Mouse (Mus musculus) hindbrain, embryonic 13.5 days (tissue): ENCODE data around the gene Sirt1. TPM values are rescaled to one million over a fixed set of nuclear protein-coding genes. Genes with fewer than 3 reads are reported as not detected.

Source experiments
- ATAC-seq: fragments of 200-750 bp; cut with Nextera tagmentation; 2 replicates; pipeline ENCODE4 v1.8.0; 2017; ENCODE audit warnings: moderate TSS enrichment; ENCODE audit not compliant: low FRiP score
- H3K27ac ChIP-seq: fragments of 300-500 bp; sonication (generic); 2 replicates; pipeline ENCODE4 v1.5.1; 2015; ENCODE audit warnings: inconsistent platforms, mild to moderate bottlenecking, moderate library complexity
- H3K27me3 ChIP-seq: fragments of 300-500 bp; sonication (generic); 2 replicates; pipeline ENCODE4 v1.6.1; 2015; ENCODE audit warnings: mild to moderate bottlenecking, inconsistent platforms
- H3K36me3 ChIP-seq: fragments of 300-500 bp; sonication (generic); 2 replicates; pipeline ENCODE4 v1.6.1; 2015; ENCODE audit warnings: mild to moderate bottlenecking, inconsistent platforms
- H3K4me1 ChIP-seq: fragments of 300-500 bp; sonication (generic); replicated peaks from 2 replicates; pipeline ENCODE4 v1.6.1; 2015; ENCODE audit warnings: inconsistent platforms
- H3K4me2 ChIP-seq: fragments of 300-500 bp; sonication (generic); 2 replicates; pipeline ENCODE4 v1.6.1; 2015; ENCODE audit warnings: inconsistent platforms, mild to moderate bottlenecking, moderate library complexity
- H3K4me3 ChIP-seq: fragments of 300-500 bp; sonication (generic); 2 replicates; pipeline ENCODE4 v1.5.1; 2015; ENCODE audit warnings: mild to moderate bottlenecking, inconsistent platforms
- H3K9ac ChIP-seq: fragments of 300-500 bp; sonication (generic); 2 replicates; pipeline ENCODE4 v1.6.1; 2015; ENCODE audit warnings: mild to moderate bottlenecking, inconsistent platforms
- H3K9me3 ChIP-seq: fragments of 300-500 bp; sonication (generic); 2 replicates; pipeline ENCODE4 v1.6.1; 2016; ENCODE audit warnings: inconsistent platforms
- WGBS: fragments of 180-500 bp; shearing (Covaris S2); methylation state at CpG from one replicate; pipeline ENCODE4 v1.1.7; 2015; 5-methylcytosine and 5-hydroxymethylcytosine counted together
- polyA plus RNA-seq: library from polyadenylated mRNA; unstranded; fragments of >200 nt; fragmentation: Nextera tagmentation; extraction: Ambion mirVana; gene quantifications from 2 replicates; pipeline ENCODE4 v1.2.1, GENCODE M21; 2015

Gene Sirt1
- polyA plus RNA-seq: 4.8 and 5.8 TPM in 2 replicates

DNA sequence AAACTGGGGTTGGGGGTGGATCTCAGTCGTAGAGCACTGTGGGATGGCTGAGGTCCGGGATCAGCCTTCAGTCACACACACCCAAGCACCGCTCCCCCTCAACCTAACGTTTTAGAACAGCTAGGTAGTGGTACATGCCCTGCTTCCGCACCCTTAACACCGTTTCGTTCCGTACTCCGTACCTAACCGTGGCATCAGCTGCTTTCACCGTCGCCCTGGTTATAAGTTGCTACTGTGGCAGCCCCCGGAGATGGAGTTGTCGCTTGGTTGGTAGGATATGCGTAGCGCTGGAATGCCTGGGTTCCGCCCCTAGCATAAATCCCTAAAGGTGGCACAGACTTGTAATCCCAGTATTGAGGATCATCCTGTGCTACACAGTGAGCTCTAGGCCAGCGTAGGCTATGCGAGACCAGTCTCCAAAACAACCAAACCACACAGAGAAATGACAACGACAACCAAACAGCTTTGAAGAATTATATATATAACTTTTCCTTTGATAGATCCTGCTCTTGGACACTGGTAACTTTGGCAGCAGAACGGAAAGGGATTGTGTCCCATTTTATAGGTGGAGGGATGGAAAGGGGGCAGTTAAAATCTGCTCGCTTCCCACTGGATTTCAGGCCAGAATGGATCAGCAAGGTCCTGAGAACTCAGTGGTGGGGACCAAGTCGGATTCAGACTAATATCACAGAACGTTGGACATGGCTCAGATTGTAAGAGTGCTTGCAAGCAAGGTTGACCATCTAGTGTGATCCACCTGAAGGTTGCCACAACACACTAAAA is at the start of gene Sirt1:
Gene Sirt1, minus strand, starts transcription at position 207 of the 783 bp plus-strand sequence.
- peak within 1 kb of the TSS; percentile 49 for H3K27ac ChIP-seq
- WGBS: 7% methylated on average over 24 of the region's 24 CpGs
- H3K4me1 ChIP-seq: peaks cover 9% of the 10 kb centered on the region

DNA sequence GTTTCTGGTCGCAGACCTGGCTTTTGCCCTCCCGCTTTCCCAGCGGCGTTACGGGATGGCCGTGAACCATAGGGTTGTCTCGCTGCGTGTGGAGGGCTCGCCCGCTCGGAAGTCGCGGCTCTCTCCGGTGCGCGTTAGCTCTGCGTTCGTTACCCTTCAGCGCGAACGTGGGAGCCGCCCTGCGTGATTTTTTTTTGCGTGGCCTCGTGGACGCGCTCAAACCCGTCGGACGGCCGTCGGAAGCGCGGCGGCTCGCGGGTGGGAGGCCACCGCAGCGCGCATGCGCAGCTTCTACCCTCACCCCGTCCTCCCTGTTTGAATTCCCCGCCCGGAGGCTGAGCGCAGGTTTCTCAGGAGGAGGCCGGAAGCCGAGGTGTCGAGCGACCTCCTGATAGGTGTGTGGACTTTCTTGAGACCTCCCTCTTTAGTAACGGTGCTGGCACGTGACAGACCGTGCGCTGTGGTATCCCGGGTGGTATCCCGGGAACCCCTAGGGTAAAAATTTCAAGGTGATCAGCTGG is 48.3 kb upstream of the Sirt1 start, which contains the start of gene Ctnna3:
Gene Ctnna3, plus strand, starts transcription at position 314 of the 521 bp plus-strand sequence.
- H3K9ac ChIP-seq: peak within 1 kb of the TSS; percentile 70
- H3K4me1 ChIP-seq: peaks cover 7% of the 10 kb centered on the region; the same call in 1 of the 2 replicates
- H3K4me2 ChIP-seq: peak within 1 kb of the TSS; percentile 71
- H3K9me3 ChIP-seq: no peaks in the 10 kb centered on the region
- H3K36me3 ChIP-seq: no peaks in the 10 kb centered on the region
- H3K27me3 ChIP-seq: no peaks in the 10 kb centered on the region
- peak within 1 kb of the TSS; percentile 77 for H3K27ac ChIP-seq
- ATAC-seq: peak; percentile 98
- H3K4me3 ChIP-seq: peak within 1 kb of the TSS; percentile 76
- under 1% methylated on average over 55 of the region's 55 CpGs for WGBS

More for the DNA sequence above, at the start of gene Sirt1:
- Histone ChIP-seq H3K27me3 (peaks cover 18% of the 10 kb centered on the region), H3K4me2 (peak within 1 kb of the TSS; percentile 89), H3K36me3 (no peaks in the 10 kb centered on the region), H3K9me3 (no peaks in the 10 kb centered on the region), H3K4me3 (peak within 1 kb of the TSS; percentile 52), H3K9ac (peak within 1 kb of the TSS; percentile 72)
- ATAC-seq: no peak

DNA sequence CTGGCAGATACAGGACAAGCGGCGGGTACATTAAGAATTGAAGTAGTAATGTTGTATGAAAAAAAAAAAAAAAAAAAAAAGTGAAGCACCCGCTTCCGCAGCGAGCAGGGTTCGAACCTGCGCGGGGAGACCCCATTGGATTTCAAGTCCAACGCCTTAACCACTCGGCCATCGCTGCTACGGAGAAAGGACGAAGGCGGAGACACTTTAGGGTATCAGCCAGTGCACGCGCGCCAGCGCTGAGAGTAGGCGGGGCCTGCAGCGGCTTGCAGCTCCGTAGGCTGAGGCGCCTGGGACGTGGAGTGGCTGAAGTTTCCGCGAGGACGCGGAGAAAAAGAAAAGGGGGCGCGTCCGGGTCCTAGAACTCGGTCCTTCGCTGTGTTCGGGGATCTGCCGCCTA is 47.9 kb upstream of the Sirt1 start:
- under 1% methylated on average over 34 of the region's 34 CpGs for WGBS
- H3K27ac ChIP-seq: peak overlapping the region; percentile 77

DNA sequence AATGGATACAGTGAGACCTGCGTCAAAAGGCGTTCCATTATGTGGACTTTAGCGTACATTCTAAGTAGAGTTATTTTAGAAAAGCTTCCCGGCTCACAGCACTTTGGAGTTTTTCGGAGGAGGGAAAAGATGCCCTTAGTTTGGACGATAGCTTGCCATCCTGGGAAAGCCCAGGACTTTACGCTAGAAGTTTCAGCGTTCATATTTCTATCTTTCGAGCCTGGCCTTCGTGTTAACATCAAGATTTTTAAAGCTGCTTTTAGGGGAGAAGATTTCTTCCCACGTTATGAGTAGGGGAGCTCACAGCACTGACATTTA is 47.5 kb upstream of the Sirt1 start:
- ATAC-seq: no peak
- Histone ChIP-seq H3K9me3 (no peaks in the 10 kb centered on the region), H3K36me3 (no peaks in the 10 kb centered on the region), H3K4me2 (peak overlapping the region; percentile 71), H3K4me1 (peaks cover 7% of the 10 kb centered on the region; the same call in 1 of the 2 replicates), H3K9ac (peak overlapping the region; percentile 59), H3K27me3 (no peaks in the 10 kb centered on the region), H3K27ac (peak overlapping the region; percentile 19; the same call in 1 of the 2 replicates), H3K4me3 (peak overlapping the region; percentile 76)
- WGBS: 3% methylated on average over 11 of the region's 11 CpGs

More for the DNA sequence above, 47.9 kb upstream of the Sirt1 start:
- Histone ChIP-seq H3K4me1 (peaks cover 7% of the 10 kb centered on the region; the same call in 1 of the 2 replicates), H3K9ac (peak overlapping the region; percentile 70), H3K27me3 (no peaks in the 10 kb centered on the region), H3K9me3 (no peaks in the 10 kb centered on the region), H3K36me3 (no peaks in the 10 kb centered on the region), H3K4me2 (peak overlapping the region; percentile 71), H3K4me3 (peak overlapping the region; percentile 76)
- peak; percentile 94 for ATAC-seq

DNA sequence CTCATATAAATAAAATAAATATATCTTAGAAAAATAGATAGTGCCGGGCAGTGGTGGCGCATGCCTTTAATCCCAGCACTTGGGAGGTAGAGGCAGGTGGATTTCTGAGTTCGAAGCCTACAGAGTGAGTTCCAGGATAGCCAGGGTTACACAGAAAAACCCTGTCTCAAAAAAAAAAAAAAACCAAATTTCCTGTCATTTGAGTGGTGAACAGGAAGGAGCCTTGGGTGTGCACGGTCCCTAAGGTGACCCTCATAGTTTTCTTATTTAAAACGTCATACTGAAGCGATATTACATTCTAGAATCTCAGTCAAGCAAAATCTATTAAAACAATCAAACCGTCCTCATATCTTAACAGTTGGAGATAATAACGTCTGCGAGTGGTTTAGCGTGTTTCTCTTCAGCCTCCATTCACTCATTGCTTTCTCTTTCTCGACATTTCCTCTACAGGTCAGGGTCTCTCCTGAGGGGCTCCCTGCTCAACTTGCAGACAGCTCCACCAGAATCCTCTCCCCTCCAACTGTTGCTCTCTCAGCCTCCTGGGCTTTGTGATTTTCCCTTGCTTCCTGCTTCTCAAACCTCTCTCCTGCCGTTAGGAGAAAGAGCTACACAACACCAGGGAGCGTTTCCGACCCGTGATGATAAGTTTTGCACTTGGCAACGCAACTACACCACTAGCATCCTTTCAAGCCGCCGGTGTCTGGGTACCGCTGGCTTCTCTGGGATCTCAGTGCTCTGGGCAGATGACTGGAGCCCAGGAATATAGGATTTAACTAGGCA is 46.9 kb upstream of the Sirt1 start:
- peak overlapping the region; percentile 19; the same call in 1 of the 2 replicates for H3K27ac ChIP-seq
- ATAC-seq: no peak
- H3K36me3 ChIP-seq: no peaks in the 10 kb centered on the region
- peak overlapping the region; percentile 59 for H3K9ac ChIP-seq
- 28% methylated on average over 19 of the region's 19 CpGs for WGBS
- peaks cover 7% of the 10 kb centered on the region; the same call in 1 of the 2 replicates for H3K4me1 ChIP-seq
- H3K27me3 ChIP-seq: no peaks in the 10 kb centered on the region
- H3K4me2 ChIP-seq: peak overlapping the region; percentile 71
- no peaks in the 10 kb centered on the region for H3K9me3 ChIP-seq
- peak overlapping the region; percentile 76 for H3K4me3 ChIP-seq

DNA sequence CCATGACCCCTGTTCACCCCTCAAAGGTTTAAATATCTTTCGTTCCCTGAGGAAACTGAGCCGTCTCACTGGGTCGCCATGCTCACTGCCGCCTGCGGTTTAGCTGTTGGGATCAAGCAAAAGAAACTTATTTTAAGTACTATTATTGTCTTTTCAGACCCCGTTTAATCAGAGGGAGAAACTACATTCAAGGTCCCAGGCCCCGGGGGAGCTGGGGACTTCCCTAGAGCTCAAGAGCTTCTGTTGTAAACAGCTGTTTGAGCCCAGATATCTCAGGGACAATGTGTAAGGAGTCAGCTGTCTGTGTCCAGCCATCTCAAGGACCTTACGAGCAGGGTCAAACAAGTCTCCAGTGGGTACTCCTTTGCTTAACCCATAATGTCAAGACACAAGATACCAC is 45.6 kb upstream of the Sirt1 start:
- H3K4me1 ChIP-seq: peaks cover 7% of the 10 kb centered on the region; the same call in 1 of the 2 replicates
- H3K4me3 ChIP-seq: no peak overlapping the region
- H3K27ac ChIP-seq: no peak overlapping the region
- ATAC-seq: no peak
- no peaks in the 10 kb centered on the region for H3K9me3 ChIP-seq
- H3K4me2 ChIP-seq: no peak overlapping the region
- WGBS: 83% methylated on average over 8 of the region's 8 CpGs
- no peaks in the 10 kb centered on the region for H3K27me3 ChIP-seq
- H3K36me3 ChIP-seq: no peaks in the 10 kb centered on the region
- no peak overlapping the region for H3K9ac ChIP-seq

DNA sequence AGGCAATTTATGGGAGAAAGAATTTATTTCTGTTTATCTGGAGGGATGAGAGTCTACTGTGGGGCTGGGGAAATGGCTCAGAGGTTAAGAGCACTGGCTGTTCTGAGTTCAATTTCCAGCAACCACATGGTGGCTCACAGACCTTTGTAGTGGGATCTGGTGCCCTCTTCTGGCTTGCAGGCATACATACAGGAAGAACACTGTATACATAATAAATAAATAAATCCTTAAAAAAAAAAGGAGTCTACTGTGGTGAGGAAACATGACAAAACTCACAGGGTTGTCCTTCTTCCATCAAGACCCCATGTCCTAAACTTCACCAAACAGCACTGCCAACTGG is 42.9 kb upstream of the Sirt1 start:
- Histone ChIP-seq H3K27ac (no peak overlapping the region), H3K9me3 (no peaks in the 10 kb centered on the region), H3K4me2 (no peak overlapping the region), H3K4me1 (peaks cover 7% of the 10 kb centered on the region; the same call in 1 of the 2 replicates), H3K4me3 (no peak overlapping the region), H3K27me3 (no peaks in the 10 kb centered on the region), H3K36me3 (no peaks in the 10 kb centered on the region), H3K9ac (no peak overlapping the region)
- ATAC-seq: no peak

DNA sequence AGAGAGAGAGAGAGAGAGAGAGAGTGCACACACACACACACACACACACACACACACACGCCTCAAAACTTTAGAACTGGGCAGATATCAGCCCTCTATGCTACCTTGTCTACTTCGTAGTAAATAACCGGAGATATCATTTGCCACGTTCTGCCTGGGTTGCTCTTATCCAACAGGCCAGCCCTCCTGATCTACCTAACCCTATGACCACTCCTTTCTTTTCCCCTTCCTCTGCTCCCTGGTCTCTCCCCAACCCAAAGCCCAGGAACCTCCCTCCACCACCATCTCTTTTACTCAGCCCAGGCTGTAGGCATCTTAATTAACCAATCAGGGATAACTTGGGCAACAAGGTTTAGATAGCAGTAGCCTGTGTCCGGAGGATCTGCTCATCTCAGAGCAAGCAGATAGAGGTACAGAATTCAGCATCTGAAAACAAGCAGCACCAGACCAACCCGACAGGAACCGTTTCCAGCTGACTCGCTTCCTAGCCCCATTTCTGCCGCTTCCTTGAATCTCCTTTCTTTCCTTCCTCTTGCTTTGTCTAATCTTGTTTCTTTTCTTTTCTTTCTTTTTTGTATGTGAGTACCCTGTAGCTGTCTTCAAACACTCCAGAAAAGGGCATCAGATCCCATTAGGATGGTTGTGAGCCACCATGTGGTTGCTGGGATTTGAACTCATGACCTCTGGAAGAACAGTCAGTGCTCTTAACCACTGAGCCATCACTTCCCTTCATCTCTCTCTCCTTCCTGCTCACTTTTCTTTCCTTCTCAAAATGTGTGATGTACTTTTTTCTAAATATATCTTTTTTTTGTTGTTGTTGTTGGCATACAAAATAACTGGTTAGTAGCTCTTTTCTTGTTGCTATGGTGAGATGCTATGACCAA is 42.3 kb upstream of the Sirt1 start:
- H3K4me3 ChIP-seq: no peak overlapping the region

DNA sequence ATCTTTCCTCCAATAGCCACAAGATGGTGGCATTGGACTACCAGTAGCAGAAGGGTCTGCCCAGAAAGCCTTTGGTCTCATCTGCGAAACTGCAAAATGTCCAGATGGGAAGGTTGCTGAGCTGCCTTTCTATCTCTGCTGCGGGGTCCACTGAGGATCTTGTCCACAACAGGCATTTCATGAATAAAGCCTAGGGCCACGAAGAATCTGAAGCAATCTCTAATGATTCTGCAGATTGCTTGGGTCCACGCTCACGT is 41.2 kb upstream of the Sirt1 start:
- Histone ChIP-seq H3K4me1 (no peaks in the 10 kb centered on the region), H3K9ac (no peak overlapping the region), H3K27ac (no peak overlapping the region), H3K36me3 (no peaks in the 10 kb centered on the region), H3K9me3 (no peaks in the 10 kb centered on the region), H3K4me2 (no peak overlapping the region), H3K4me3 (no peak overlapping the region), H3K27me3 (no peaks in the 10 kb centered on the region)
- 83% methylated on average over 5 of the region's 5 CpGs for WGBS
- ATAC-seq: no peak

More for the DNA sequence above, 42.3 kb upstream of the Sirt1 start:
- H3K36me3 ChIP-seq: no peaks in the 10 kb centered on the region
- peaks cover 7% of the 10 kb centered on the region; the same call in 1 of the 2 replicates for H3K4me1 ChIP-seq
- H3K9ac ChIP-seq: no peak overlapping the region
- H3K27me3 ChIP-seq: no peaks in the 10 kb centered on the region
- H3K27ac ChIP-seq: no peak overlapping the region
- 85% methylated on average over 9 of the region's 9 CpGs for WGBS
- ATAC-seq: no peak
- no peak overlapping the region for H3K4me2 ChIP-seq
- no peaks in the 10 kb centered on the region for H3K9me3 ChIP-seq

DNA sequence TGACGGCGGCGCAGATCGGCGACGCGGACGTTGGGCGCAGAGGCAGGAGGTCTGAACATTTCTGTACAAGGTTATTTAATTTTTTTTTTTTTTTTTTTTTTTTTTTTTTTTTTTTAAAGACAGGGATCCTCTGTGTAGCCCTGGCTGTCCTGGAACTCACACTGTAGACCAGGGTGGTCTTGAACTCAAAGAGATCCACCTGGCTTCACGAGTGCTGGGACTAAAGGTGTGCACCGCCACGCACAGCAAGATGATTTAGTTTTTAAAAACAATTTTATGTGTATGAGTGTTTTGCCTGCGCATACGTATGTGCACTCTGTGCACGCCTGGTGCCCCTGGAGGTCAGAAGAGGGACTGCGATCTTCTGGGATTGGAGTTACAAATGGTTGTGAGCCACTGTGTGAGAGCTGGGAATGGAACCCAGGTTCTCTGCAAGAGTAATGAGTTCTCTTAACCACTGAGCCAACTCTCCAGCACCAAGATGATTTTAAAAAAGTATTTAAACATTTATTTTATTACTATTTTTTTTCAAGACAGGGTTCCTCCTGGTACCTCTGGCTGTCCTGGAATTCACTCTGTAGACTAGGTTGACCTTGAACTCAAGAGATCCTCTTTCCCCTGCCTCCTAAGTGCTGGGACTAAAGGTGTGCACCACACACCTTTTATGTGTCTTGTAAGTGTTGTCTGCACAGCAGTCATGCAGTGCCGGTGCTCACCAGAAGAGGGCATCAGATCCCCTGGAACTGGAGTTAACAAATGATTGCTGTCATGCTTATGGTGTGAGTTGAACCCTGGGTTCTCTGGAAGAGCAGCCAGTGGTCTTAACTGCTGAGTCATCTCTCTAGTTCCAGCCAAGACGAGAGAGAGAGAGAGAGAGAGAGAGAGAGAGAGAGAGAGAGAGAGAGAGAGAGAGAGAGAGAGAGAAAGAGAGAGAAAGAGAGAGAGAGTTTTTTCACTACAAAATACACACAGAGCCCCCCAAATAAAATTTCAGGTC is 40.5 kb upstream of the Sirt1 start, which contains the start of gene Gm7075:
Gene Gm7075, minus strand, starts transcription at position 51 of the 997 bp plus-strand sequence.
- Histone ChIP-seq H3K4me3 (no peak within 1 kb of the TSS), H3K27me3 (no peaks in the 10 kb centered on the region), H3K27ac (no peak within 1 kb of the TSS), H3K9ac (no peak within 1 kb of the TSS), H3K36me3 (no peaks in the 10 kb centered on the region), H3K4me1 (0 out of 2 replicates have a peak, but pooled peaks cover 2% of the 10 kb centered on the region), H3K9me3 (no peaks in the 10 kb centered on the region), H3K4me2 (no peak within 1 kb of the TSS)
- no peak for ATAC-seq
- WGBS: 84% methylated on average over 18 of the region's 18 CpGs

DNA sequence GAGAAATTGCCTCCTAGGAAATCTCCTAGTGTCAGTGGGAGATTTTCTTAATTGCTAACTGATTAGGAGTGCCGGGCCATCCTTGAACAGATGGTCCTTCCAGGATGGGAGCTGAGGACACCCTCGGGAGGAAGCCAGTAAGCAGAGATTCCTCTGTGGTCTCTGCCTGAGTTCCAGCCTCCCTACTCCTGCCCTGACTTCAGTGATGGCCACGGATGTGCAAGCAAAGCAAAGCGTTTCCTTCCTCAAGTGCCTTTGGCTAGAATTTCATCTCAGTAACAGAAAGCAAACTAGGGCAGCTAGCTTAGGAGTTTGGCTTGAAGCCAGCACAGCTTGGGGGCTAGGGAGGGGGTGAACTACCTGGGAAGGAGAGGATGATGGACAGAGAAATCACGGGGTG is 35.6 kb upstream of the Sirt1 start:
- Histone ChIP-seq H3K36me3 (no peaks in the 10 kb centered on the region), H3K27ac (no peak overlapping the region), H3K4me2 (no peak overlapping the region), H3K9ac (no peak overlapping the region), H3K27me3 (no peaks in the 10 kb centered on the region), H3K4me3 (no peak overlapping the region), H3K4me1 (0 out of 2 replicates have a peak, but pooled peaks cover 3% of the 10 kb centered on the region), H3K9me3 (no peaks in the 10 kb centered on the region)
- 64% methylated on average over 5 of the region's 5 CpGs for WGBS
- ATAC-seq: no peak
